Mouse (Mus musculus) heart, embryonic 15.5 days (tissue): ENCODE measurements around the gene Gm17545. TPM values are rescaled to one million over a fixed set of nuclear protein-coding genes. Genes with fewer than 3 reads are reported as not detected.

ENCODE experiments used
- ATAC-seq: fragments of 200-750 bp; cut with Nextera tagmentation; replicated peaks from 2 replicates; pipeline ENCODE4 v1.8.0; 2017; ENCODE audit warnings: low read depth, moderate TSS enrichment; ENCODE audit not compliant: insufficient number of reproducible peaks, insufficient read depth, low FRiP score
- H3K27ac ChIP-seq: fragments of 300-500 bp; sonication (generic); 2 replicates; pipeline ENCODE4 v1.5.1; 2015; ENCODE audit warnings: mild to moderate bottlenecking, inconsistent platforms
- H3K27me3 ChIP-seq: fragments of 300-500 bp; sonication (generic); 2 replicates; pipeline ENCODE4 v1.6.1; 2015; ENCODE audit warnings: inconsistent platforms
- H3K36me3 ChIP-seq: fragments of 300-500 bp; sonication (generic); 2 replicates; pipeline ENCODE4 v1.6.1; 2015; ENCODE audit warnings: mild to moderate bottlenecking, inconsistent platforms
- H3K4me1 ChIP-seq: fragments of 300-500 bp; sonication (generic); replicated peaks from 2 replicates; pipeline ENCODE4 v1.6.1; 2015; ENCODE audit warnings: inconsistent platforms
- H3K4me2 ChIP-seq: fragments of 300-500 bp; sonication (generic); 2 replicates; pipeline ENCODE4 v1.6.1; 2015; ENCODE audit warnings: inconsistent platforms, mild to moderate bottlenecking, moderate library complexity
- H3K4me3 ChIP-seq: fragments of 300-500 bp; sonication (generic); 2 replicates; pipeline ENCODE4 v1.5.1; 2015; ENCODE audit warnings: mild to moderate bottlenecking, inconsistent platforms
- H3K9ac ChIP-seq: fragments of 300-500 bp; sonication (generic); 2 replicates; pipeline ENCODE4 v1.6.1; 2015; ENCODE audit warnings: mild to moderate bottlenecking, inconsistent platforms
- H3K9me3 ChIP-seq: fragments of 300-500 bp; sonication (generic); replicated peaks from 2 replicates; pipeline ENCODE4 v1.6.1; 2016; ENCODE audit warnings: inconsistent platforms
- WGBS: fragments of 180-500 bp; shearing (Covaris S2); methylation state at CpG from one replicate; pipeline ENCODE4 v1.1.7; 2015; ENCODE audit warnings: mixed read lengths; 5-methylcytosine and 5-hydroxymethylcytosine counted together
- polyA plus RNA-seq: library from polyadenylated mRNA; unstranded; fragments of >200 nt; fragmentation: Nextera tagmentation; extraction: Ambion mirVana; gene quantifications from 2 replicates; pipeline ENCODE4 v1.2.1, GENCODE M21; 2015

Gene Gm17545
- polyA plus RNA-seq, 1 experiment from 2014 or later = not detected

DNA sequence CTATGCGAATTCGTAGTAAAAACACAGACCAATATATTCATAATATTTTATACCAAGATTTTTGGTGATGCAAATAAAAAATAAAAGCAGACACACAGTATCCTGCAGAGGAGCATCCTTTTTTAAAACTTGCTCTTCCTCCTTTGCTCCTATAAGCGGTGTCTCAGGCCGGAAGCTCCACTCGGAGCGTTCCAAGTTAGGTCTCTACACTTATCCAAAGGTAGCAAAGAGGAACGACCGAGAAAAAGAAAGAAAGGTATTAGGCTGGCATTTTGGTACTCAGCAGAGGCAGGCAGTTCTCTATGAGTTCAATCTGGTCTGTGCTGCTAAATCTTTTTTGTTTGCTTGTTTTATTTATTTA, 14.8 kb downstream of the Gm17545 start:
- no peak overlapping the region for H3K4me3 ChIP-seq
- H3K27ac ChIP-seq = no peak overlapping the region
- ATAC-seq = no peak
- no peak overlapping the region for H3K4me2 ChIP-seq
- peaks cover 11% of the 10 kb centered on the region; the same call in 1 of the 2 replicates for H3K36me3 ChIP-seq
- no peaks in the 10 kb centered on the region for H3K27me3 ChIP-seq
- WGBS = 71% methylated on average over 8 of the region's 8 CpGs
- H3K9me3 ChIP-seq = no peaks in the 10 kb centered on the region
- H3K4me1 ChIP-seq = 0 out of 2 replicates have a peak, but pooled peaks cover 6% of the 10 kb centered on the region
- no peak overlapping the region for H3K9ac ChIP-seq

DNA sequence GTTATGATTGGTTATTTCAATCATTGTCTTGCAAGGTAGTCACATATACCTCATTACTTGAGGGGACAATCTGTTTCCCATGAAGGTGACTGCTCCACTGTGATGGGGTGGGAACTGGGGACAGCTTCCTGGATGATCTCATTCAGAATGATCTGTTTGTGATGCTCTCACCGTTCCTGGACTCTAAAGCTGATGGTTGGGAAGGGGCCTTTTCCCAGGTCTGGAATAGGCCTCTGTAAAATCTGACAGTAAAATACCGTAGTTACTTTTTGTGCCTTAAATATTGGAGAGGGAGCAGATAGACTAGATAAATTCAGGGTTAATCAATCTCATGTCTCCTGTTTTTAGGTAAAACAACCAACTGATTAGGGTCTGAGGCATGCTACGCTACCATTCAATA, 15.6 kb downstream of the Gm17545 start, which contains the start of gene Rp9:
Gene Rp9, minus strand, starts transcription at position 101 of the 400 bp plus-strand sequence.
- peak within 1 kb of the TSS; percentile 90 for H3K4me3 ChIP-seq
- H3K27ac ChIP-seq = peak within 1 kb of the TSS; percentile 92; the same call in 1 of the 2 replicates
- H3K4me2 ChIP-seq = peak within 1 kb of the TSS; percentile 80
- no peaks in the 10 kb centered on the region for H3K9me3 ChIP-seq
- H3K27me3 ChIP-seq = no peaks in the 10 kb centered on the region
- H3K4me1 ChIP-seq = 0 out of 2 replicates have a peak, but pooled peaks cover 6% of the 10 kb centered on the region
- 77% methylated on average over 3 of the region's 3 CpGs for whole genome bisulfite sequencing
- ATAC-seq = no peak
- 0 out of 2 replicates have a peak within 1 kb of the TSS, but pooled peaks have one; percentile 18 for H3K9ac ChIP-seq
- H3K36me3 ChIP-seq = peaks cover 11% of the 10 kb centered on the region; the same call in 1 of the 2 replicates

DNA sequence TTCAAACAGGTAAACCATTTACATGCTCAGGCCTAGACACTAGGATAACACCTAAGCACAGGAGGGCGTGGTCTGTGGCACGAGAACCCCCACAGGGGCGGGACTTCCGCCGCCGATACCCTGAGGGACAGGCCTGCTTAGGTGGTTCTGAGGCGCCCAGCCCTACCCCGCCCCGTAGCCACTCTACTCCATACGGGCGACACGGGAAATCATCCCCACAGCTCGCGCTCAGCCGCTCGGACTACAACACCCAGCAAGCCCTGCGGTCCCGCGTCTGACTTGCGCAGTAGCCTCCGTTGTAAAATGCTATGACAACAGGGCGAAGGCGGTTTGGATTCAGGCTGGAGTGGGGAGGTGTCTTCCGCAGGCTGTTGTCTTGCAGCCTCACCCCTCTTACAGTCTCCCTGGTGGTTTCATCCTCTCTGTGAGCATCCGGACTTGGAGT, 21.4 kb downstream of the Gm17545 start, which contains the start of gene Bbs9:
Gene Bbs9, plus strand, starts transcription at position 292 of the 445 bp plus-strand sequence.
- peak within 1 kb of the TSS; percentile 35 for H3K27ac ChIP-seq
- H3K4me2 ChIP-seq = peak within 1 kb of the TSS; percentile 93
- H3K9ac ChIP-seq = peak within 1 kb of the TSS; percentile 52
- peaks cover 3% of the 10 kb centered on the region for H3K4me1 ChIP-seq
- H3K9me3 ChIP-seq = no peaks in the 10 kb centered on the region
- peak; percentile 99 for ATAC-seq
- H3K27me3 ChIP-seq = no peaks in the 10 kb centered on the region
- WGBS = 0% methylated on average over 25 of the region's 25 CpGs
- H3K36me3 ChIP-seq = no peaks in the 10 kb centered on the region
- H3K4me3 ChIP-seq = peak within 1 kb of the TSS; percentile 63

DNA sequence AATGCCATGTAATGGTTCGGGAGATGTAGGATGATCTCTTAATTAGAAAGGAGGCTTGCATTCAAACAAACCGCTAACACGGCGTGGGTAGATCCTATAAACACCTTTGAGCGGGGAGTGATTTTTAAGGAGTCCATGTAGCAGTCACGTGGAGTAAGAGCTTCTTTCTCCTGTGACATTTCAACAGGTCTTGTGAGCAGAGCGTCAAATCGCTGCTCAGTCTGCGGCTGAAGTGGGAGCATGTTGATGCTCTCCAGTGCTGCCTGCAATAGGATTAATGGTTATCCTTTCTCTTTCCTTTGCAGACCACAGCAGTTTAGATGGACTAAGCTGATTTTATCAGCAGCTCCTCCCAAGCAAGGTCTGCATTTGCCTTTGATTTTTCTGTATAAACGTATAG, 22.2 kb downstream of the Gm17545 start:
- no peak for ATAC-seq
- peaks cover 3% of the 10 kb centered on the region for H3K4me1 ChIP-seq
- peak overlapping the region; percentile 93 for H3K4me2 ChIP-seq
- peak overlapping the region; percentile 63 for H3K4me3 ChIP-seq
- peak overlapping the region; percentile 35; the same call in 1 of the 2 replicates for H3K27ac ChIP-seq
- WGBS = 5% methylated on average over 10 of the region's 10 CpGs
- peak overlapping the region; percentile 52 for H3K9ac ChIP-seq
- H3K36me3 ChIP-seq = no peaks in the 10 kb centered on the region
- H3K9me3 ChIP-seq = no peaks in the 10 kb centered on the region
- no peaks in the 10 kb centered on the region for H3K27me3 ChIP-seq

DNA sequence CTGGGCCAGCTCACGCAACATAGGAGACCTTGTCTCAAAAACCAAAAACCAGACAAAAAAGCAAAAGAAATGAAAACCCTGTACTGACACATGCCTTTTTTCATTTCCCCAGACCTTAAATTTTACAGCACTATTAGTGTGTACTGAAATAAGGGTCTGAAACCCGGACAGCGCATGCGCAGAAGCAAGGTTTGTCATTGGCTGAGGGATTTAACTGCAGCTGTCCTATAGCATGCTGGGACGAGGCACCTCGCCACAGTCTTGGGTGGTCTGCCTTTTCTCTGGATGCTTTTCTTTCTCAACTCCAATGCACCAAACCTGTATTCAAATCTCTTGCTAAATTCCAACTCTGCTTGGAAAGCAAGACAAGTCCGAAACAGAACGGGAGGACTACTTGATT, 24.9 kb downstream of the Gm17545 start:
- ATAC-seq = no peak
- Histone ChIP-seq H3K4me1 (peaks cover 3% of the 10 kb centered on the region), H3K9ac (no peak overlapping the region), H3K4me3 (no peak overlapping the region), H3K27ac (no peak overlapping the region), H3K36me3 (no peaks in the 10 kb centered on the region), H3K27me3 (no peaks in the 10 kb centered on the region), H3K9me3 (no peaks in the 10 kb centered on the region), H3K4me2 (no peak overlapping the region)
- 93% methylated on average over 8 of the region's 8 CpGs for WGBS

DNA sequence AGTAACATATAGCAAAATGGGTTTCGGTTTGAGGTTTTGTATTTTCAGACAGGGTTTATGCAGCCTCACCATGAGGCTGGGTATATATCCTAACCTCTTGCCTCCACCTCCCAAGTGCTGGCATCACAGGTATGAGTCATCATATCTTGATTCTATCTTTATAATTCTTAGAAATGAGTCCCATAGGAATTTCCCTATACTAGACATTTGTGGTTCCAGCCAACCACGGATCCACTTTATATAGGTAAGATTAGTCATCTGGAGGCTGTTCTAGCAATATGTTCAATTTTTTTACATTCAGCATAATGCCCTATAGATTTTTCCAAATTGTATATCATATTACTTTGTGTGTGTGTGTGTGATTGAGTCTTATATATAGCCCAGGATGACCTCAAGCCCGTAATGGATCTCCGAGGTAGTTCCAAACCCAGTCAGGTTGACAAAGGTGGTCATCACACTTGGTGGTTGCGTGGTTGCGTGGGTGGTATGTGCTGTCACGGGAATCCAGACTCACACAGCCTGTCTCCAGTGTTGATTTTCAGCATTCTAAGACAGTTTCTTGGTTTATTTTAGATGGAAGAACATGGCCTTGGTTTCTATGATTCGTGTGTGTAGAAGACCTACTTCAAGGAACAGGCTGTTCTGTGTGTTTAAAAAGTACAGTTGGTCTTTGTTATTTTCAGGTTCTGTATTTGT, 29.9 kb downstream of the Gm17545 start:
- no peak overlapping the region for H3K9ac ChIP-seq
- H3K36me3 ChIP-seq = no peaks in the 10 kb centered on the region
- no peaks in the 10 kb centered on the region for H3K9me3 ChIP-seq
- ATAC-seq = no peak
- no peak overlapping the region for H3K4me2 ChIP-seq
- no peak overlapping the region for H3K27ac ChIP-seq
- no peaks in the 10 kb centered on the region for H3K27me3 ChIP-seq
- no peak overlapping the region for H3K4me3 ChIP-seq
- WGBS = 88% methylated on average over 8 of the region's 8 CpGs
- H3K4me1 ChIP-seq = no peaks in the 10 kb centered on the region

DNA sequence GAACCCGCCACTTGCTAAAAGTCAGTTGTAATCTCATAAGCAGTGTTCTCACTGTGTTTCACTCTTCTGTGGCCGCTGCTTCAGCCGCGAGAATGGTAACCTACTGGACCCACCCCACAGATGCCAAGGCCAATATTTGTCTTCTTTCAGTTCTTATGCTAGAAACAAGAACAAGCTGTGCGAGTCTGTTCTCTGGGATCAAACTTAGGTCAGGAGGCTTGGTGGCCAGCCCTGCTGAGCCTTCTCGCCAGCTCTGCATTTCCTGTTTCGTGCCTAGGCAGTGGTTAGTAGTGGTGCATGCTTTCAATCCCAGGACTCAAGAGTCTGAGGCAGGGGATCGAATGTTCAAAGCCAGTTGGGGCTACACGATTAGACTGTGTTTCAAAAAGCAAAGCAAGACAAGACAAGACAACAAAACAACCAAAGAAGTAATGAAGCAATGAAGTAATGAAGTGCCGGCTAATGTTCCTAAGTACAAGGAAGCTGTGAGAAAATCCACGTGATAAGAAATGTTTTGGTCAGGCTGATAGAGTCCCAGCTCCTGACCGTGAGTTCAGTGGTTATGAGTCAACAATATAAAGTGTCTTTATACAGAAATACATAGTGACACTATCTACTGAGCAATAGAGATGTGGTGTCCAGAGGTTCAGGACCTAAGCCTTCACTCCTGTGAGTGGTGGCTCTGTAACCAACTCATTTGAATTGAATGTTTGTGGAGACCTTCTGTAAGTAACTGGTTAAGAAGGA, 30.6 kb downstream of the Gm17545 start:
- Histone ChIP-seq H3K4me1 (no peaks in the 10 kb centered on the region), H3K9ac (no peak overlapping the region), H3K36me3 (no peaks in the 10 kb centered on the region), H3K4me3 (no peak overlapping the region), H3K27ac (no peak overlapping the region), H3K27me3 (no peaks in the 10 kb centered on the region), H3K9me3 (no peaks in the 10 kb centered on the region), H3K4me2 (no peak overlapping the region)
- WGBS = 77% methylated on average over 12 of the region's 12 CpGs
- ATAC-seq = no peak

DNA sequence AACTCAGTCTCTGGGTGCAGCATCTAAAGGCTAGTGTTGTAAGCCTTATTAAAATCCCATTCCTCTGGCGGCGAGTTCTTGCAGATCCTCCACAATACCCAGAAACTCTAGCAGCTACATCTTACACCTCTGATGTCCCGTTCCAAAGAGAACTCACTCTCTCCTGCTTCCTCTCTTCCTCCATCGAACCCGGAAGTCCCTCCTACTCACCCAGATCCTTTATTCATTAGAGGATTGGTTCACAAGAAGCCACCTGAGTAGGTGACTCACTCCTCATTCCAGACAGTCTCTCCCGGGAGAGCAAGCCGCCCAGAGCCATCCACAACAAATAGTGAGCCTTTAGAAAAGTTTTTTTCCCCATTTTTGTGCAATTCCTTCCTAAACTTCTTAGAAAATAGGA, 32.1 kb downstream of the Gm17545 start:
- Histone ChIP-seq H3K4me3 (no peak overlapping the region), H3K9ac (no peak overlapping the region), H3K27ac (no peak overlapping the region), H3K27me3 (no peaks in the 10 kb centered on the region), H3K36me3 (no peaks in the 10 kb centered on the region), H3K4me1 (no peaks in the 10 kb centered on the region), H3K9me3 (no peaks in the 10 kb centered on the region), H3K4me2 (no peak overlapping the region)
- no peak for ATAC-seq
- WGBS = 84% methylated on average over 7 of the region's 7 CpGs

DNA sequence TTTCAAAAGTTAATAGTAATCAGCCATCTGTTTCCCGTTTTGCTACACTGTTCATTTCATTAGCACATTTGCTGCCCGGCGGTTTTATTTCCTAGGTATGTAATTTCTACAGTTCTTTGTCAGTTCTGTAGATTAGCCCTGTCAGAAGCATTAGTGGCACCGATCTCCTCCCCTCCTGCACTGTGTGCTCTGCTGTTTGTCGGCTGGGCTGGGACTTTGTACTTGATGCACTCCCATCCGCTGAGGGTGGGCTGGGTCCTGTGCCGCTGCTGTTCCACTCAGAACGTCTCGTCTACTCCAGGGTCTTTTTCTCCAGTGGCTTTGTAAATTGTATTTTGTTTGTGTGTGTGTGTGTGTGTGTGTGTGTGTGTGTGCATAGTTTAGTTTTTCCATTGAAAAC, 34.9 kb downstream of the Gm17545 start:
- H3K27ac ChIP-seq = no peak overlapping the region
- no peak overlapping the region for H3K9ac ChIP-seq
- ATAC-seq = no peak
- 40% methylated on average over 9 of the region's 9 CpGs for WGBS
- H3K4me3 ChIP-seq = no peak overlapping the region
- H3K27me3 ChIP-seq = no peaks in the 10 kb centered on the region
- no peaks in the 10 kb centered on the region for H3K4me1 ChIP-seq
- H3K36me3 ChIP-seq = no peaks in the 10 kb centered on the region
- H3K9me3 ChIP-seq = no peaks in the 10 kb centered on the region
- no peak overlapping the region for H3K4me2 ChIP-seq

DNA sequence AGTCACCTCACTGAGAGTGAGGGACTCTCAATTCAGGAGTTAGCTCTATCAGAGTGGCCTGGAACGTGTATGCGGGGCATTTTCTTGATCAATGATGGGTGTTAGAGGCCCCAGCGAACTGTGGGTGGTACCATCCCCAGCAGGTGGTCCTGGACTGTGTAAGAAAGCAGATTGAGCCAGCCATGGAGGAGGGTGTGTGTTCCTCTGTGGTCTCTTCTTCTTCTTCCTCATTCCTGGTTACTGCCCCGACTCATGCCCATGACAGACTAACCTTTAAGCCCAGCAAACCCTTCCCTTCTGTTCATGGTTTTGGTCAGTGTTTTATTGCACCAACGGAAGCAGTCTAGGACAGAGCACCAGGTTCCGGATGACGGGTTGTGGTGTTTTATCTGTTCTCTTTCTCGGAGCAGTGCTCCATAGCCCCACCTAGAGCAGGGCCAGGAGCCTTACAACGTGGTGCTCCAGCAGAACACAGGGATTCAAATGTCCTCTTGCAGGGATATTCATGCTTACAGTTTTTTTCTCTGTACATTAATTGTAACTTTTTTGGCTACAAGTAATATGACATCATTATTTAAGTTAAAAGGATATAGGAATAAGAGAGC, 40.2 kb downstream of the Gm17545 start:
- Histone ChIP-seq H3K27ac (no peak overlapping the region), H3K36me3 (no peaks in the 10 kb centered on the region), H3K4me3 (no peak overlapping the region), H3K9ac (no peak overlapping the region), H3K4me1 (no peaks in the 10 kb centered on the region), H3K4me2 (no peak overlapping the region), H3K27me3 (no peaks in the 10 kb centered on the region), H3K9me3 (no peaks in the 10 kb centered on the region)
- WGBS = 78% methylated on average over 9 of the region's 9 CpGs
- no peak for ATAC-seq

DNA sequence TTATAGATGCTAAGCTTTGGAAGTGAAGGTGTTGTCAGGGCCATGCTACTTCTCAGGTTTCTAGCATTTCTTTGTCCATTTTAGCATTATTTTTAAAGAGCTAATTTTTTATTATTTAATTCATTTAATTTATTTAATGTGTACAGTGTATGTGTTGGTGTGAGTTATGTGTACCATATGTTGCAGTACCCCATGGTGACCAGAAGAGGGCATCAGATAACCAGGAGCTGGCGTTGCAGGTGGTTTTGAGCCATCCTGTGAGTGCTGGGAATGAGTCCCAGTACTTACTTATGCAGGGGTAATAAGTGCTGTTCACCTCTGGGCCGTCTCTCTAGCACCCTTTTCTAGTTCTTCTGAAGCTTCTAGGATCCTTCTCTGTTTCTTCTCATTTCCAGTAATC, 41.0 kb downstream of the Gm17545 start:
- WGBS = 85% methylated on average over 2 of the region's 2 CpGs
- H3K9me3 ChIP-seq = no peaks in the 10 kb centered on the region
- no peak for ATAC-seq

More for the DNA sequence above, 41.0 kb downstream of the Gm17545 start:
- Histone ChIP-seq H3K27ac (no peak overlapping the region), H3K27me3 (no peaks in the 10 kb centered on the region), H3K9ac (no peak overlapping the region), H3K36me3 (no peaks in the 10 kb centered on the region), H3K4me3 (no peak overlapping the region), H3K4me1 (no peaks in the 10 kb centered on the region), H3K4me2 (no peak overlapping the region)
